Mouse (Mus musculus) heart, postnatal 0 days (tissue): ENCODE data around the gene Galnt7. TPM values are rescaled to one million over a fixed set of nuclear protein-coding genes. Genes with fewer than 3 reads are reported as not detected.
A peak's percentile ranks its signal among the peaks of the same experiment; 100 is the strongest.
"Not testable (repeated sequence)": the region's sequence is repeated elsewhere in the genome, so short reads cannot be mapped to it uniquely, and the experiment has no call there.

ENCODE experiments used
- ATAC-seq: fragments of 200-750 bp; cut with Nextera tagmentation; 2 replicates; pipeline ENCODE4 v1.8.0; 2017; ENCODE audit warnings: low read depth, moderate number of reproducible peaks, moderate library complexity; ENCODE audit not compliant: insufficient read depth
- DNase-seq: peaks from one replicate; pipeline ENCODE4 v3.0.0-alpha.2; 2016; ENCODE audit warnings: low spot score
- H3K27ac ChIP-seq: fragments of 300-500 bp; sonication (generic); 2 replicates; pipeline ENCODE4 v1.5.1; 2014; ENCODE audit warnings: low read depth, mild to moderate bottlenecking
- H3K27me3 ChIP-seq: fragments of 300-500 bp; sonication (generic); 2 replicates; pipeline ENCODE4 v1.6.1; 2014; ENCODE audit warnings: low read length, mixed read lengths; ENCODE audit not compliant: control insufficient read depth, insufficient read depth
- H3K36me3 ChIP-seq: fragments of 300-500 bp; sonication (generic); replicated peaks from 2 replicates; pipeline ENCODE4 v1.6.1; 2014; ENCODE audit warnings: low read length, mixed read lengths; ENCODE audit not compliant: control insufficient read depth, insufficient read depth
- H3K4me1 ChIP-seq: fragments of 300-500 bp; sonication (generic); 2 replicates; pipeline ENCODE4 v1.6.1; 2014; ENCODE audit warnings: antibody characterized with exemption; ENCODE audit not compliant: control insufficient read depth, insufficient read depth
- H3K4me2 ChIP-seq: fragments of 300-500 bp; sonication (generic); 2 replicates; pipeline ENCODE4 v1.6.1; 2014; ENCODE audit warnings: low read depth, mild to moderate bottlenecking, low read length, moderate library complexity
- H3K4me3 ChIP-seq: fragments of 300-500 bp; sonication (generic); 2 replicates; pipeline ENCODE4 v1.5.1; 2014; ENCODE audit warnings: low read depth, low read length
- H3K9ac ChIP-seq: fragments of 300-500 bp; sonication (generic); replicated peaks from 2 replicates; pipeline ENCODE4 v1.6.1; 2014; ENCODE audit warnings: low read depth, low read length, mixed read lengths
- H3K9me3 ChIP-seq: fragments of 300-500 bp; sonication (generic); replicated peaks from 2 replicates; pipeline ENCODE4 v1.6.1; 2016; ENCODE audit warnings: low read length; ENCODE audit not compliant: control insufficient read depth
- CTCF ChIP-seq: IDR thresholded peaks from 2 replicates; pipeline ENCODE4 v1.5.1; 2016; ENCODE audit warnings: antibody characterized with exemption, control low read depth, low read depth
- EP300 ChIP-seq: IDR thresholded peaks from 2 replicates; pipeline ENCODE4 v1.6.1; 2016; ENCODE audit warnings: antibody characterized with exemption, low read depth
- WGBS: fragments of 180-500 bp; shearing (Covaris S2); extraction: QIAGEN DNeasy Blood & Tissue Kit; methylation state at CpG from one replicate; pipeline ENCODE4 v1.1.7; 2014; 5-methylcytosine and 5-hydroxymethylcytosine counted together
- polyA plus RNA-seq: library from polyadenylated mRNA; unstranded; fragments of >200 nt; fragmentation: Nextera tagmentation; extraction: Ambion mirVana; gene quantifications from 2 replicates; pipeline ENCODE4 v1.2.1, GENCODE M21; 2015
- total RNA-seq: library from RNA; depleted of rRNA; stranded (reverse); fragments of >200 nt; gene quantifications from 2 replicates; pipeline ENCODE4 v1.2.3, GENCODE M21; 2014; ENCODE audit warnings: low replicate concordance

Gene Galnt7
- total and polyA plus RNA-seq, 2 experiments from 2014 or later: 3.5 to 7.2 TPM

DNA sequence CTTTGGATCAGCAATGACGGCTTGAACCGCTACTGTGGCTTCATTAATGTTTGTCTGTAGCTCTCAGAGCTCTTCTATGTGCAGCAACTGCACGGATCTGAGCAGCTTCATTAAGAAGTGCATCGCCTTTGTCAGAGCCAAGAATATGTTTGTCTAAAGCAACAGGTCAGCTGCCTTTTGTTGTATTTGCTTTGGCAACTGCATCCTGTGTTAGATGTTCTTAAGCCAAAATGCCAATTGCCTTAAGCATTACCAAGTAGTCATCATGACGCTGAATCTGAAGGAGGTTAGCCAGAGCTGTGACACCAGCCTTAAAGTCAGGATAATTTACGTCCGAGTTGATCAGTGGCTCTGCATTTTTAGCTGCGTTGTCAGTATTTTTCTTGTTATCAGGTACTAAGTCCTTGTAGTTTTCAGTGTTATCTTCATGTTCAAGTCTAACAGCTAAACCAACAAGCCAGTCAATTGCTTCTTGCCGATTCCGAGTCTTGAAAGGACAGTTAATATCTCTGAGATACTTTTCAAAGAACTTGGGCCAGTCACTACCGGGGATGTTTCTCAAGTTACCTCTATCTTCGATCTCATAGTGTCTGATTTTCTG is 132.5 kb downstream of the Galnt7 start:
- H3K9me3 ChIP-seq: no peaks in the 10 kb centered on the region
- 58% methylated on average over 12 of the region's 12 CpGs for WGBS
- H3K4me2 ChIP-seq: no peak overlapping the region

DNA sequence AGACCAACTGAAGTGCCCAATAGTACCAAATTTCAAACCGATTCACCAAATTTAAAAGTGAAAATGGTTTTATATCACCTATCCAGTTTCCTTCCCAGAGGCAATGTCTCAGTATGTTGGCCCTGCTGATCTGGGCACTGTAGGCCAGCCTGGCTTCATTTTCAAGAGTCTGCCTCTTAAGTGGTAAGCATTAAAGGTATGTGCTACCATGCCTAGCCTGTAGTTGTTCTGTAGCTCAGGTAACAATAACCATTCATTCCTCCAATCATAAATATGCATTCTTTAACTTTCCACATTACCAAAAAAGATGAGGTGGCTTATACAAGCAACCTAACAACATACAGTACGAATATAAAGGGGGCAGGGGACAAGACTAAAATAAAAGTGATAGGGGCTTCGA is 135.1 kb downstream of the Galnt7 start:
- TF ChIP-seq CTCF (no peak), EP300 (no peak)
- Histone ChIP-seq H3K27me3 (no peaks in the 10 kb centered on the region), H3K4me1 (0 out of 2 replicates have a peak, but pooled peaks cover 5% of the 10 kb centered on the region), H3K36me3 (peaks cover 39% of the 10 kb centered on the region), H3K9me3 (no peaks in the 10 kb centered on the region), H3K9ac (no peak overlapping the region), H3K4me2 (no peak overlapping the region), H3K4me3 (no peak overlapping the region), H3K27ac (no peak overlapping the region)
- ATAC-seq: no peak
- DNase-seq: no peak
- WGBS: 85% methylated on average over 3 of the region's 3 CpGs

More for the DNA sequence above, 132.5 kb downstream of the Galnt7 start:
- Histone ChIP-seq H3K27ac (no peak overlapping the region), H3K27me3 (no peaks in the 10 kb centered on the region), H3K4me1 (no peaks in the 10 kb centered on the region), H3K36me3 (peaks cover 33% of the 10 kb centered on the region), H3K9ac (no peak overlapping the region), H3K4me3 (no peak overlapping the region)
- DNase-seq: no peak
- TF ChIP-seq EP300: no peak
- ATAC-seq: no peak; the same call in 1 of the 2 replicates

DNA sequence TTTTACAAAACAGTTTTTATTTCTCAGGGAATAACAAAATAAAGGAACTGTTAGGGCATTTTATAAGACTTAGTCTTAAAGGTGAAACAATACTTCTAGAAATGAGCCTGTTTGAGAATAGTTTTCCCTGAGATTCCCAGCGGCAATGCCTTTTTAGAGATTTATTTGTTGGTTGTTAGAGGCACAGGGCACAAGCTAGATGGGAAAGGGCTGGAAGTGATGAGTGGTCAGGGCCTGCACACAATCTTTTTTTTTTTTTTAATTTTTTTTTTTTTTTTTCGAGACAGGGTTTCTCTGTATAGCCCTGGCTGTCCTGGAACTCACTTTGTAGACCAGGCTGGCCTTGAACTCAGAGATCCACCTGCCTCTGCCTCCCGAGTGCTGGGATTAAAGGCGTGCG is 136.1 kb downstream of the Galnt7 start:
- not testable (repeated sequence) for H3K4me1 ChIP-seq, ATAC-seq, H3K9me3 ChIP-seq, H3K4me3 ChIP-seq, DNase-seq, H3K4me2 ChIP-seq, H3K27me3 ChIP-seq, H3K9ac ChIP-seq, H3K27ac ChIP-seq
- peaks cover 39% of the 10 kb centered on the region for H3K36me3 ChIP-seq
- WGBS: 85% methylated on average over 5 of the region's 5 CpGs

DNA sequence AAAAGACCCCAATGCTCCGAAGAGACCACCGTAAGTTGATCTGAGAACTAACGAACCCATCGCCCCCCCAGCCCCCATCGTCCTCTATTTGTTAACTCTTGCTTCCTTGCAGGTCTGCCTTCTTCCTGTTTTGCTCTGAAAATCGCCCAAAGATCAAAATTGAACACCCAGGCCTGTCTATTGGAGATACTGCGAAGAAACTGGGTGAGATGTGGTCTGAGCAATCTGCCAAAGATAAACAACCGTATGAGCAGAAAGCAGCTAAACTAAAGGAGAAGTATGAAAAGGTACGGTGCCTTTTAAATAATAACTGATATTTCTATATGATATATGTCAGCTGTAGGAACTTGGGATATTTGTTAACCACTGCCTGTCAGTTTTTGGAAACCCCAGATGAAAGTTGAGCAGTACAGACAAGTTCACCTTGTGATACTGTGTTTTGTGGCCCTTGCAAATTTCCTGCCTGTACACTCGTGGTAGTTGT is 139.6 kb downstream of the Galnt7 start:
- Histone ChIP-seq H3K36me3 (peaks cover 33% of the 10 kb centered on the region), H3K4me2 (peak overlapping the region; percentile 66), H3K4me3 (peak overlapping the region; percentile 89), H3K9ac (peak overlapping the region; percentile 99)
- H3K27ac ChIP-seq, H3K9me3 ChIP-seq, H3K27me3 ChIP-seq, ATAC-seq, H3K4me1 ChIP-seq, DNase-seq: not testable (repeated sequence)
- 9% methylated on average over 9 of the region's 10 CpGs for WGBS

DNA sequence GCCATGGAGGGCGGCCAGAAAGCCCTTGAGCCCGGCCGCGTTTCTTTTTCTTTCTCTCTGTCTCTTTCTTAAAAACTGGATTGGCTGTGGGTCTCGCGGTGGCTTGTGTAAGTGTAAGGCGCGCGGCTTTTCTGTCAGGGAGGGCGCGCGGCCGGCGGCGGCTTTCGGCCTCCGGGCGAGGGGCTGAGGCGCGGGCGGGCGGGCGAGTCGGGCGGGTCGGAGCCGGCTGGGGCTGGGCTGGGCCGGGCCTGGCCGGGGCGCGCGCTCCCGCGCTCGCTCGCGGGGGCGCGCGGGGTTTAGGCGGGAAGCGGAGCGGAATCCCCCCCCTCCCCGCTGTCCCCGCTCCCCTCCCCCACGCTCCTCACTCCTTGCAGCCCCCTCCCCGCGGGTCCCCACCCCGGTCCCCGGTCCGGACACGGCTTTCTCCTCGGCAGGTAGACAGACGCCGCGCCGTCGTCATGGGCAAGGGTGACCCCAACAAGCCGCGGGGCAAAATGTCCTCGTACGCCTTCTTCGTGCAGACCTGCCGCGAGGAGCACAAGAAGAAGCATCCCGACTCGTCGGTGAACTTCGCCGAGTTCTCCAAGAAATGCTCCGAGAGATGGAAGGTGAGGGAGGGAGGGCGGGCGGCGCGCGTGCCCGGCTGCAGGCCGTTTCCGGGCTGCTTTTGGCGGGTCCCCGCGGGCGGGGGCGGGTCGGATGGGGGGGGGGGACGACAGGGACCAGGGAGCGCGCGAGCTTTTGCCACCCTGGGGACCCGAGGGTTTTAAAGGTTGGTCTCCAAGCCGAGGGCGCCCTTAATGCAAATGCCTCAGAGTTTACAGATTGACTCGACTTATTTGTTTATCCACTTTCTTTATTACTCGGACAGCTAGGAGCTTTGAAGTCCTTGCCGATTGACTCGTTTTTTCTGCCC is 140.4 kb downstream of the Galnt7 start:
- H3K27me3 ChIP-seq: no peaks in the 10 kb centered on the region
- ATAC-seq: peak; percentile 39
- peak overlapping the region; percentile 66 for H3K4me2 ChIP-seq
- WGBS: 0% methylated on average over 51 of the region's 96 CpGs
- no peak for TF ChIP-seq CTCF
- no peak for TF ChIP-seq EP300
- peaks cover 24% of the 10 kb centered on the region for H3K36me3 ChIP-seq
- peak overlapping the region; percentile 99 for H3K9ac ChIP-seq
- H3K9me3 ChIP-seq: no peaks in the 10 kb centered on the region
- H3K4me3 ChIP-seq: peak overlapping the region; percentile 89
- no peak for DNase-seq
- 0 out of 2 replicates have a peak, but pooled peaks cover 5% of the 10 kb centered on the region for H3K4me1 ChIP-seq
- H3K27ac ChIP-seq: peak overlapping the region; percentile 100
